Mouse (Mus musculus): ENCODE data around the gene Twist2. TPM values are rescaled to one million over a fixed set of nuclear protein-coding genes. Genes with fewer than 3 reads are reported as not detected.
A peak's percentile ranks its signal among the peaks of the same experiment; 100 is the strongest.

Twist2 gene
- polyA plus RNA-seq, 2 experiments, result 0.26 to 0.27 TPM

DNA sequence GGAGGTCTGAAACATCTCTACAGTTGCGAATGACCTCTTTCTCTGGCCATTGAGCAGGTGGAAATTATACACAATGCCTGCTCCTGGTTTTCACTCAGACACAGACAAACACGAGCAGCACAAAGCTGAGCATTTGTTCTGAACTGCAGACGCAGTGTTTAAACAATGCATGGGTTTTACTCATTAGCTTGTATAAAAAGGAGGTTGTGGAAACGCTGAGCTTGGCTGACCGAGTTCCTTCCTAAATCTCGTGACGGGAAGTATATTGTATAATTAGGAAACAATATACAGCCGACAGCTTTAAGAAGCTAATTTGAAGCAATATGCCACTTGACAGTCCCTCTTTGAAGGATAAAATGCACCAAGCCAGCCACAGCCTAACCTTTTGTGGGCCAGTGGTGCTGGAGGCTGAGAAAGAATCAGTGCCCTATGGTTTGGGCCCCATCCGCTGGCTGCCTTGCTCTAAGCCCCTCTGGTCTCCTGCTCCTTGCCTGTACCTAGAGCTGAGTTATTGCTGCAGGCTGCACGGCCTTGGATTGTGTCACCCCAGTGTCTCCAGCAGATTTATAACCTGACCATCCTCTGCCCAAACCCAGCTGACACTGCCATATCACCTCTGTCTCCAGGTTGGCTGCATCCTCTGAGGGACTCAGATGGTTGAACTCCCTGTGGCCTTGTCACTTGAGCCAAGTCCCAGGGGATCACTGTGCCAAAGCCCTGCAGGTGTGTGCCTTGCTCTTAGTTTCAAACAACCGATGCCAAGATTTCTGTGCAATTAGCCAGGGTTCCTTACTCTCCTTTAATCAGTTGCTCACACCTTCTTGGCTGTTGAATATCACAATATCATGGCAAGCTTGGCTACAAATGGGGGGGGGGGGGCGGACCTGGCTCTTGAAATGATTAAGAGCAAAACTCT, 42.4 kb upstream of the Twist2 start:
- ATAC-seq (ENCODE audit: insufficient read depth), result no peak
- TF ChIP-seq EP300 (IDR thresholded peaks at IDR 0.05; ENCODE audit: low read depth) (no peak), CTCF (IDR thresholded peaks at IDR 0.05; ENCODE audit: low read depth) (no peak)
- H3K36me3 ChIP-seq (replicated peaks; ENCODE audit: control insufficient read depth, insufficient read depth, low read depth), result no peaks in the 10 kb centered on the region
- H3K9me3 ChIP-seq (ENCODE audit: control insufficient read depth, low read length), result no peaks in the 10 kb centered on the region
- H3K4me3 ChIP-seq (ENCODE audit: insufficient read depth in 1 of 2, low read depth in 2 of 2, low read length in 2 of 2), result no peak overlapping the region
- no peak overlapping the region for H3K9ac ChIP-seq (replicated peaks)
- WGBS (ENCODE audit: insufficient replicate concordance), result 44% methylated on average over 12 of the region's 12 CpGs
- DNase-seq (ENCODE audit: low read depth in 3 of 3, low spot score in 3 of 3), result no peak
- no peaks in the 10 kb centered on the region for H3K27me3 ChIP-seq (ENCODE audit: control insufficient read depth, insufficient read depth, low read length)
- H3K27ac ChIP-seq, result no peak overlapping the region
- no peaks in the 10 kb centered on the region for H3K4me1 ChIP-seq (replicated peaks; ENCODE audit: control insufficient read depth in 2 of 2, insufficient read depth in 2 of 2, low read length in 1 of 2)
- no peak overlapping the region for H3K4me2 ChIP-seq (ENCODE audit: low read depth)

GRCm38 (mm10) chr1:91760140-91760986, 40.9 kb upstream of the Twist2 start:
- DNase-seq (ENCODE audit: low read depth in 3 of 3, low spot score in 3 of 3), result no peak
- ATAC-seq (ENCODE audit: insufficient read depth), result no peak
- Histone ChIP-seq H3K36me3 (replicated peaks; ENCODE audit: control insufficient read depth, insufficient read depth, low read depth) (no peaks in the 10 kb centered on the region), H3K27ac (no peak overlapping the region), H3K4me2 (ENCODE audit: low read depth) (no peak overlapping the region), H3K4me3 (ENCODE audit: insufficient read depth in 1 of 2, low read depth in 2 of 2, low read length in 2 of 2) (no peak overlapping the region), H3K4me1 (replicated peaks; ENCODE audit: control insufficient read depth in 2 of 2, insufficient read depth in 2 of 2, low read length in 1 of 2) (no peaks in the 10 kb centered on the region), H3K27me3 (ENCODE audit: control insufficient read depth, insufficient read depth, low read length) (no peaks in the 10 kb centered on the region), H3K9ac (replicated peaks) (no peak overlapping the region), H3K9me3 (ENCODE audit: control insufficient read depth, low read length) (no peaks in the 10 kb centered on the region)
- WGBS (ENCODE audit: insufficient replicate concordance), result 52% methylated on average over 14 of the region's 14 CpGs
- no peak for TF ChIP-seq EP300 (IDR thresholded peaks at IDR 0.05; ENCODE audit: low read depth)
- TF ChIP-seq CTCF (IDR thresholded peaks at IDR 0.05; ENCODE audit: low read depth), result no peak

- Histone ChIP-seq H3K4me1 (replicated peaks; ENCODE audit: control insufficient read depth in 2 of 2, insufficient read depth in 2 of 2, low read length in 1 of 2) (no peaks in the 10 kb centered on the region), H3K27me3 (ENCODE audit: control insufficient read depth, insufficient read depth, low read length) (no peaks in the 10 kb centered on the region), H3K9ac (replicated peaks) (no peak overlapping the region), H3K36me3 (replicated peaks; ENCODE audit: control insufficient read depth, insufficient read depth, low read depth) (no peaks in the 10 kb centered on the region), H3K4me3 (ENCODE audit: insufficient read depth in 1 of 2, low read depth in 2 of 2, low read length in 2 of 2) (no peak overlapping the region), H3K9me3 (ENCODE audit: control insufficient read depth, low read length) (no peaks in the 10 kb centered on the region), H3K27ac (no peak overlapping the region), H3K4me2 (ENCODE audit: low read depth) (no peak overlapping the region)
- DNase-seq (ENCODE audit: low read depth in 3 of 3, low spot score in 3 of 3), result no peak
- ATAC-seq (ENCODE audit: insufficient read depth), result no peak
- TF ChIP-seq EP300 (IDR thresholded peaks at IDR 0.05; ENCODE audit: low read depth) (no peak), CTCF (IDR thresholded peaks at IDR 0.05; ENCODE audit: low read depth) (no peak)
- WGBS (ENCODE audit: insufficient replicate concordance), result 52% methylated on average over 12 of the region's 12 CpGs
Measured at GRCm38 (mm10) chr1:91762528-91763091, 38.7 kb upstream of the Twist2 start.

DNA sequence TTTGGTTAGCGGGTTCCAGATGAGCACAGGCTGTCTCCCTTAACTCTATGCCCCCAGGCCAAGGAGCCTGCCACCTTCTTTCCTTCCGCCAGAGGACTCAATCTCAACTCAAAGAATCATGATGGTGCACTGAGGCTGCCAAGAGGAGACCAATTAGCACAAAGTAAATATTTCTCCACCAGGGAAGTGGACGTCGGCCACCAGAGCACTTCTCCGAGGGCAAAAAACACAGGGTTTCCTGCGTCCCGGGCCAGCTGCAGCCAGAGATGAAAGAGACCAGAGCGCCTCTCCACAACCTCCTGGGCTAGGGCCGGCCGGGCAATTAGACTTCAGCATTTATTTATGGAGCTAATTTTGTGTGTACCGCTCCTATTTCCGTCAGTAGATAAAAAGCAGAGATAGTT, 31.0 kb upstream of the Twist2 start:
- H3K4me3 ChIP-seq (ENCODE audit: insufficient read depth in 1 of 2, low read depth in 2 of 2, low read length in 2 of 2), result no peak overlapping the region
- no peak overlapping the region for H3K27ac ChIP-seq
- 9% methylated on average over 12 of the region's 12 CpGs for WGBS (ENCODE audit: insufficient replicate concordance)
- no peak for TF ChIP-seq EP300 (IDR thresholded peaks at IDR 0.05; ENCODE audit: low read depth)
- TF ChIP-seq CTCF (IDR thresholded peaks at IDR 0.05; ENCODE audit: low read depth), result no peak
- H3K27me3 ChIP-seq (ENCODE audit: control insufficient read depth, insufficient read depth, low read length), result no peaks in the 10 kb centered on the region
- H3K36me3 ChIP-seq (replicated peaks; ENCODE audit: control insufficient read depth, insufficient read depth, low read depth), result no peaks in the 10 kb centered on the region
- no peaks in the 10 kb centered on the region for H3K9me3 ChIP-seq (ENCODE audit: control insufficient read depth, low read length)
- no peak overlapping the region for H3K9ac ChIP-seq (replicated peaks)
- H3K4me1 ChIP-seq (replicated peaks; ENCODE audit: control insufficient read depth in 2 of 2, insufficient read depth in 2 of 2, low read length in 1 of 2), result no peaks in the 10 kb centered on the region; a peak in 1 of 4 replicates
- H3K4me2 ChIP-seq (ENCODE audit: low read depth), result peak overlapping the region; percentile 1; the same call in 1 of the 2 replicates
- no peak for DNase-seq (ENCODE audit: low read depth in 3 of 3, low spot score in 3 of 3)
- ATAC-seq (ENCODE audit: insufficient read depth), result no peak
